Mouse (Mus musculus) brain, embryonic 14.5 days (tissue): ENCODE data around the gene Abhd12. TPM values are rescaled to one million over a fixed set of nuclear protein-coding genes. Genes with fewer than 3 reads are reported as not detected.

Experiments used
- DNase-seq: peaks from one replicate; pipeline ENCODE4 v3.0.0-alpha.2; 2011; ENCODE audit warnings: low read depth
- CTCF ChIP-seq: fragments of 200-500 bp; IDR thresholded peaks from 2 replicates; pipeline ENCODE4 v1.5.1; 2012; ENCODE audit warnings: inconsistent platforms, mild to moderate bottlenecking, moderate library complexity, borderline replicate concordance; ENCODE audit not compliant: insufficient read depth, insufficient read length; ENCODE audit errors: extremely low read depth
- POLR2A ChIP-seq: fragments of 200-500 bp; IDR thresholded peaks from 2 replicates; pipeline ENCODE4 v1.6.1; 2012; ENCODE audit warnings: mild to moderate bottlenecking, inconsistent platforms, borderline replicate concordance; ENCODE audit not compliant: poor library complexity, insufficient read depth, insufficient read length, severe bottlenecking; ENCODE audit errors: extremely low read depth
- polyA plus RNA-seq: library from polyadenylated mRNA; depleted of rRNA; stranded (reverse); fragments of >200 nt; gene quantifications from 2 replicates; pipeline ENCODE4 v1.2.3, GENCODE M21; 2012

Abhd12 gene
- polyA plus RNA-seq, 1 experiment = 76.2 TPM

DNA sequence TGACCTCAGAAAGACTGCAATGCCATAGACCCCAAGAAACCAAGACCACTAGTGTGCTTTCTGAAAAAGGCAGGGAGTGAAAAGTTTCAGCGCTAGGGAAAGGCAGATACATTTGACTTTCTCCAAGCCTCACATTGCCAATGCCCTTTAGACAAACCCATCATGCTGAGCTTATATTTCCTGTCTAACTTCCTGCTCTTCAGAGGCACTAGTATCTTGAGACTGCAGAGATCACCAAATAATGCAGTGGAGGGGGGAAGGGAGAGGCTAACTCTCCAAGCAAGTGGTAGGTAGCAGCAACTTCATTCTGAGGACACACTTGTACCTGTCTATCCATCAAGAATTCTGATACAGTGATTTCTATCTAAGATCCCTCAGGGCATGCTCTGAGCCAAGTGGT is 35.1 kb downstream of the Abhd12 start:
- no peak for TF ChIP-seq CTCF
- no peak for TF ChIP-seq POLR2A
- no peak for DNase-seq

GRCm38 (mm10) chr2:150867021-150867420 is 37.5 kb downstream of the Abhd12 start:
- no peak for DNase-seq
- TF ChIP-seq CTCF (no peak), POLR2A (no peak)

DNA sequence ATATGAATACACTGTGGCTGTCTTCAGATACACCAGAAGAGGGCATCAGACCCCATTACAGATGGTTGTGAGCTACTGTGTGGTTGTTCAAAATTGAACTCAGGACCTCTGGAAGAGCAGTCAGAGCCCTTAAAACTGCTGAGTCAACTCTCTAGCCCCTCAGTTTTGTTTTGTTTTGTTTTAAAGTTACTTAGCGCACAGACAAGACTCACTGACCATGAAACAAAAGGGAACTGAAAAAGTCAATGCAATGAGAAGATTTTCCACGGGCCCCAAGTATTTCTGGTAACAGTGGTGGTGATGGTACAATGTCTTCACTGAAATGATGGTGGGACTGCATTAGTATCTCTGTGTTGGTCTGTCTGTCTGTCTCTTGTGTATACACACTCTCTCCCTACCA is 43.4 kb downstream of the Abhd12 start:
- TF ChIP-seq POLR2A = no peak
- TF ChIP-seq CTCF = no peak
- DNase-seq = no peak

GRCm38 (mm10) chr2:150859709-150860470 is 44.7 kb downstream of the Abhd12 start:
- no peak for TF ChIP-seq POLR2A
- TF ChIP-seq CTCF = no peak
- DNase-seq = no peak

DNA sequence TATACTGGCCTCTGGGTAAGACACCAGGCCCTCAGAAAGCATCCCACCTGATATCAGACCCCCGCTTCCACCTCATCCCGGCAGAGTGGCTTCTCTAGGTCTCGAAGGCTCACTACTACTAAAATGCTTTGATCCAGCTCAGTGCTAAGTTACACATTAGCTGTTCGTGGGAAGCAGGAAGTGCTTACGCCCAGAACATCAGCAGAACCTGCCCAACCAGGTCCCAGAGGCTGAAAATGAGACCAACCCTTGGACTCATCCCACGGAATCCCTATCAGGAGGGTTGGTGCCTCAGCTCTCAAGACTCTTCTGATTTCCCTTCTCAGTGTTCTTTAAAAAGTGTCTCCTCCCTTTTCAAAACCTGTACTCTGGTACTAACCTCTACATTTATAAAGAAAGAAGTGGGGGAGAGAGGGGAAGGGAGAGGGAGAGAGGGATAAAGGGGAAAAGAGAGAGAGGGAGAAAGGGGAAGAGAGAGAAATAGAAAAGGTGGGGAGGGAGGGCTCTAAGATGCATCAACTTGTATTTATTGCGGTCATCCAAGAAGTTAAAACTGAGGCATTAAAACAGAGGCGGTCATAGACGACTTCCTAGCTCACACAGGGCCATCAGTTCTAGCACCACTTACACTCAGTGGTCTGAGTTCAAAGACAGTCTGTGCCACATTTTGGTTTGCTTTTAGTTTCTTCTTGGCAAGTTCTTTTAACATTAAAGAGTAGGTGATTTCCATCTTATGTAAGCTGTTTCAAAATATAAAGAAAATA is 45.6 kb downstream of the Abhd12 start:
- TF ChIP-seq CTCF (no peak), POLR2A (no peak)
- DNase-seq = no peak

- TF ChIP-seq CTCF (no peak), POLR2A (no peak)
- DNase-seq = no peak
Measured at GRCm38 (mm10) chr2:150855186-150855585, 49.4 kb downstream of the Abhd12 start.

DNA sequence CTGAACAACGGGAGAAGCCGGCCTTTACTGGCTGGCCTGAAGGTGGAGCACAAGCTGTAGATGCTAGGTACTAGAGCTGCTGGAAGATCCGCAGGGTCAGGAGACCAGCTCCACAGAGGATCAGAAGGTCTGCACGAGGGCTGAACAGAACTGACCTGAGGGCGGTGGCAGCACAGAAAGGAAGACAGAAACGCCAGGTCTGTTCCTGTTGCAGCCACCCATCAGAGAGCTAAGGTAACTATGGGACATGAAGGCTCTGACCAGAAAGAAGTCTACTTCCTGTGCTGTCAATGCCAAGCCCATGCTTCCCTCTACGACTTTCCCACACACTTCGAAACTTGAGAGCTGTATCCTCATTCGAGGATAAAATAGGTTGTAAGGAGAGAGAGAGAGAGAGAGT is 53.3 kb downstream of the Abhd12 start:
- no peak for DNase-seq
- TF ChIP-seq CTCF = no peak
- no peak for TF ChIP-seq POLR2A

DNA sequence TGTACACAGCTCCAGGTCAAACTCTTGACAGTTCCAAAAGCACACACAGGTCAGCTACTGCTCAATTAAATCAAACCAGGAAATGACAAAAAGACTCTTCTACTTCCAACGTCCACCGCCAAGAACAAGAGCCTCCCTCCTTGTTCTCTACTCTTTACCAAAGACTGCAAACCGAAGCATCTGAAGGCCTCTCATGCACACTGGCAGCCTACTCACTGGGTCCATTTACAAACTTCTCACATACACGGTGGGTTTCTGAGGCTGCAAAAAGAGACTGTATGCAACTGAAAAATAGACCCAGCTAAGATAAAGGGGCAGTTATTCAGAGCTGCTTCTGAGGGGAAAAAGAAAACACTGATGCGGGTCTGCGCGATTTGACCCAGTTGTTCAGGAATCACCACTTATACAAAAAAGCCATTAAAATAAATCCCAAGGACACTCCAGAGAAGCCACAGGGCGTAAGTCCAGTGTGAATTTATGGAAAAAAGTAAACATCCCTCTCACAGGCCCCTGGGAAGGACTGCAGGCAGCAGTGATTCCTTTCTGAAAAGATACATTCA is 57.0 kb downstream of the Abhd12 start:
- DNase-seq = peak; percentile 63
- TF ChIP-seq POLR2A (no peak), CTCF (no peak)

- TF ChIP-seq POLR2A (no peak), CTCF (no peak)
- DNase-seq = peak; percentile 36
Measured at GRCm38 (mm10) chr2:150844798-150845197, 59.7 kb downstream of the Abhd12 start.

DNA sequence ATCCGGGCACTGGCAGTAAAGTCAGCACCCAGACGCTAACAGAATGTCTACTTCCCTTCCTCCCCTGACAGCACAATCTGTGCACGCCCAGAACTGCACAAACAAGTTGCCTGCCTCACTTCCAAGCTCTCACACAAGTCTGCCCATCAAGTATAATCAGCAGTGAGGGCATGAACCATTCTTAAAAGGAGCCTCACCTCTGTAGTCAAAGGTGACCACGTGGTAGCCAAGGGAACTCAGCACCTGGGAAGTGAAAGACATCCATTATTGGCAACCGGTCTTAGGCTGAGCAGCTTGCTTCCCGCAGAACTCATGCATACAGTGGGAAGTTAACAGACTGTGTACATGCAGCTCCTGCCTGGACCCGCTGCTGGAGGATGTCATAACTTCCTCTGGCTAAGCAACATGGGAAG is 62.5 kb downstream of the Abhd12 start:
- DNase-seq = no peak
- TF ChIP-seq CTCF (no peak), POLR2A (no peak)

- TF ChIP-seq POLR2A (no peak), CTCF (no peak)
- DNase-seq = no peak
Measured at GRCm38 (mm10) chr2:150841109-150841508, 63.4 kb downstream of the Abhd12 start.

DNA sequence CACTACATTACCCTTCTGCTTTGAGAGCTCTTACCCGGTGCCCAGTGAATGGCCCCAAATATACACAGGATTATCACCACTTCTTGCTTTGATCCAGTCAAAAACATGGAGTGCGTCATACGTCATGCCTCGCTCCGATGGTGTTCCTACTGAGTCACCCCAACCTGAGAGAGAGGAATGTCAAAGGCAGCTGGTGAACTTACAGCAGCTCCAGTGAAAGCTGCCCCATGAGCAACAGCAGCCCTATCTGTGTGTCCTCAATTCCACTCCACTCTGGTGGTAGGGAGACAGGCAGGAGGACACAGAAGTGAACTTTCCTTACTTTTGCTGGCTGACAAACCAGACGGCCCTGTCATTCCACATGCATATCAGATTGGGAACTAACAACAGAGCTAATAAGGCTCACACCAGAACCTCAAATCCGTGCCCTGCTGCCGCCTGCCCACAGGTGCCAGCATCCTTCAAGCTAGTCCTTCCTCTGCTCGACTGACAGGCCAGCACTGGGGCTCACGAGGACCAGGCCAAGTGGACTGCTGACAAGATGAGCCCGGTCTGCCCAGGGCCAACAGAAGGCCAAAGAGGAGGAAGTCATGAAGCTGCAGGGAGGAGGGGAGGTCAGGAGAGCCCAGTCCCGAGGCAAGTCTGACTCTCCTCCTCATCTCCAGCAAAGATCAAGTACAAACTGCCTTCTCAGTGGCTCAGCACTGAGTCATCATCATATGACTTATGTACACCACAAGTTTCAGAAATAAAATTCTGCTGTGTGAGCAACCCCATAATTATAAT is 64.7 kb downstream of the Abhd12 start:
- no peak for DNase-seq
- TF ChIP-seq CTCF = no peak
